Mouse (Mus musculus): ENCODE results near the gene Gabarapl2. TPM values are rescaled to one million over a fixed set of nuclear protein-coding genes. Genes with fewer than 3 reads are reported as not detected.

Gene Gabarapl2
- total RNA-seq, 2 experiments from 2014 or later = 46.0 to 69.8 TPM

- ATAC-seq (ENCODE audit: poor library complexity, severe bottlenecking) = no peak
Measured at GRCm38 (mm10) chr8:111964849-111965561, 24.5 kb downstream of the Gabarapl2 start.

DNA sequence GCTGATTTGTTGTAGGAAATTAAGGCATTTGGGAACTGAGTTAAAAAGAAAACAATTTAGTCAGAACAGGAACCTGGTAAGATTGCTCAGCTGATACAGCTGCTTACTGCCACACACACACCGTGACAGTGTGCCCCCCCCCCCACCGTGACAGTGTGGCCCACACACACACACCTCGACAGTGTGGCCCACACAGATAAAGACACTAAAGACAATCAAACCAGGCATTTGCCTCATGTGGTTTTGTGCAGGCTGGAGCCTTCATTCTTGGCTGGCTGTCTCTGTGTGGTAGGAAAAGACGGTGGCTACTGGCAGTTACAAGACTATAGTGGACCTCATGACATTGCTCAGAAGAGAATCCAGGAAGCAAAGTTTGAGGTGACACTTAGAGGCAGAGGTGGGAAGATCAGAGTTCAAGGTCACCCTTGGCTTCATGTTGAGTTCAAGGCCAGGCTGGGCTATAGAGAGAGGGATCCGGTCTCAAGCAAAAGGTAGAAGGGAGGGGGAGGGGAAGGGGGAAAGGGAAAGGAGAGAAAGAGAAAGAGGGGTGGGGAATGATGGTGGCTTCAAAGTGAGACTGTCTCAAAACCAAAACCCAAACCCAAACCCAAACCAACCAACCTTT lies 26.9 kb downstream of the Gabarapl2 start:
- ATAC-seq (ENCODE audit: poor library complexity, severe bottlenecking) = no peak

DNA sequence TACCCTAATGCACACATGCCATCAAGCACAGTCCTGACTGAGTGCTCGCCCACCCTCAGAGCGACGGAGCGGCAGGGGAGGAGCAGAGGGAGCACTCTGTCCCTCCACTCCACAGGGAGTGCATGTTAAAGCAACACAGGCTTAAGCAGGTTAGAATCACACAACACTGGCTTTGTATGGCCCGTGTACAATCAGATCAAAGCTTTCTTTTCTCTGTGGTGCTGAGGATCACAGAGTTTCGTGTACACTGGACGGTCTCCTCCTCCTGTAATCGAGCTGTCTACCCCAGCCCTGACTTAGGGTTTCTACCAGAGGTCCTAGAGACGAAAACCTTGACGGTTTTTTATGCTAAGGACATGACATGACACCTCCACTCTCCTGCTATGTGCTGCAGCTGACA lies 28.0 kb downstream of the Gabarapl2 start:
- ATAC-seq (ENCODE audit: poor library complexity, severe bottlenecking) = no peak

- no peak for ATAC-seq (ENCODE audit: poor library complexity, severe bottlenecking)
Measured at GRCm38 (mm10) chr8:111968991-111969390, 28.5 kb downstream of the Gabarapl2 start.

DNA sequence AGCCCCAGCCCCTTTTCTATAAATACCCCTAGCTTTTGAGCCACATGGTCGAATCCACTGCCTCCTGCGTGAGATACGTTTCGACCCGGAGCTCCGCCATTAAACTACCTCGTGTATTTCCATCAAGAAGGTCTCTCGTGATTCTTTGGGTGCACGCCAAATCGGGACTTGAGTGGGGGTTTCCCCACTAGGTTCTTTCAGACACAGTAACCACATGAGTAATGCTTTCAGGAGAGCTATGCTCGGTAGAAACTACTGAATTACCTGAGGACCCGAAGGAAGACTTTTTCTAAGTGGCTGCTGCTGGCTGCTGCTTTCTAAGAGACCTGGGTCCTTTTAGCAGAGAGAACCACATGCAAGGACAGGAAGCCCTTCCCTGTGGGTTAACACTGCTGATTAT lies 33.6 kb downstream of the Gabarapl2 start:
- ATAC-seq (ENCODE audit: poor library complexity, severe bottlenecking) = no peak

- ATAC-seq (ENCODE audit: poor library complexity, severe bottlenecking) = no peak
Measured at GRCm38 (mm10) chr8:111975706-111976105, 35.2 kb downstream of the Gabarapl2 start.

DNA sequence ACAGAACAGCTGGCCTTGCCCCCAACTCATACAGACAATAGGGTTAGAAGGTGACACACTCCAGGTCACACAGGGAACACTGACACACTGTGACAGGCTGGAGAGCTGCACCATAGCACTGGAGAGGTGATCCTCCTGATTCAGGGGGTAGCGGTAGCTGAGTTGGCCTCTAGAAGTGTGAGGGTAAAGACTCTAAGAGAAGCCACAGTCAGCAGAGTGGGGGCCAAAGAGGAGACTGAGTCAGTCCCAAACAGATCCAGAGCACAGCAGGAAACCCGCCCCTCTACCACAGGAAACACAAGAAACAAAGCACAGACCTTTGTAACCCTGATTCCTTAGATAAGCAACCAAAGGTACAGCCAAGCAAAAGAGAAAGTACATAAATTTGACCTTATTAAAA lies 35.8 kb downstream of the Gabarapl2 start:
- ATAC-seq (ENCODE audit: poor library complexity, severe bottlenecking) = 0 out of 2 replicates have a peak, but pooled peaks have one; percentile 30

DNA sequence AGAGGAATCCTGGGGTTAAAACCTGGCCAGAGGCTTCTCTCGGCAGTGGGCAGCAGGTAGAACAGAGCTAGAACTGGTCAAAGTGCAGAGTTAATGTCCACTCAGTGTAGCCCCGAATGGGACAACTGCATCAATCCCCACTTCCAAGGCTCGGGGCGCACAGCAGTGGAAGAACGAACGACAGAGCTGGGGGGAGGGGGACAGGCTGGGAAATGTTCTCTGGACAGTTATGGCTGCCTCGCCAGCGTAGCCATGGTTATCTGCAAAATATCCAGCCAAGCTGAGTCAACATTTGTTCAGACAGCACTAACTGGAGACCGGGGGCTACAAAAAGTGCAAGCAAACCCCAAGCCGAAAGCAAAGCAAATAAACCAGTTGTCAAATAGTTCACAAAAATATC lies 37.6 kb downstream of the Gabarapl2 start:
- ATAC-seq (ENCODE audit: poor library complexity, severe bottlenecking) = no peak

DNA sequence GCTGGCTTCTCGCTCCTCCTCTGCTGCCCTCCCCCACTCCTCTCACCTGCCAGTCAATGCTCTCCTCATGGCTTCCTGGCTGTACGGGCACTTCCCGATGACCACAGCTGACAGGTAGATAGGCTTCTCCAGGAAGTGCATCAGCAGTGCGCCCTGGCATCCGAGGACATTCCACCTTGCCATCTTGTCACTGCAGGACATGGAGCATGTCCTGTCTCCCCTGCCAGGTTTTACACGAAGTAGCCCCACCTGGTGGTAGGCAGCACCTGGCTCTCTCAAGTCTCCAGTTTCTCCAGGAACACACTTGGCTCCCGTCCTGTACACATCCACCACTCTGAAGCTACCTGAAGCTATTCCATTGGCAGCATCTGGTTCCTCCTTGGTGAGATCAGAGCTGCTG lies 41.6 kb downstream of the Gabarapl2 start:
- no peak for ATAC-seq (ENCODE audit: poor library complexity, severe bottlenecking)

DNA sequence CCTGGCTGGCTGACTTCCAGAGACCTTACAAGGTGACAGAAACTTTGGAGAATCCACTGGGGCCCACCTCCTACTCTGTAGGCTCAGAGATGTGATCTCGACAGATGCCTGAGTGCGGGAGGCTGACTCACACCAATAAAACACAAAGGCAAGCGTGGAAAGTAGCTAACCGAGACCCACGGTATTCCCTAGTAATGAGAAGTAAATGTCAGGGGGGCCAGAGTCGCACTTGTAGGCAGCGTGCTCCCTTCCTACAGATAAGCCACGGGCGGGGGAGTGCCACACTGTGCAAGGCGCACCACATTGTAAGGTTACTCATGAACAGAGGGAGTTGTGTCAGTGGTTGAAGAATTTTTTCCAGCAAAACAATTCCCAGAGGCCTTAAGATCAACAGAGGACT lies 44.0 kb downstream of the Gabarapl2 start:
- ATAC-seq (ENCODE audit: poor library complexity, severe bottlenecking) = no peak

- ATAC-seq (ENCODE audit: poor library complexity, severe bottlenecking) = peak; percentile 77
Measured at GRCm38 (mm10) chr8:111989911-111990310, 49.4 kb downstream of the Gabarapl2 start.

DNA sequence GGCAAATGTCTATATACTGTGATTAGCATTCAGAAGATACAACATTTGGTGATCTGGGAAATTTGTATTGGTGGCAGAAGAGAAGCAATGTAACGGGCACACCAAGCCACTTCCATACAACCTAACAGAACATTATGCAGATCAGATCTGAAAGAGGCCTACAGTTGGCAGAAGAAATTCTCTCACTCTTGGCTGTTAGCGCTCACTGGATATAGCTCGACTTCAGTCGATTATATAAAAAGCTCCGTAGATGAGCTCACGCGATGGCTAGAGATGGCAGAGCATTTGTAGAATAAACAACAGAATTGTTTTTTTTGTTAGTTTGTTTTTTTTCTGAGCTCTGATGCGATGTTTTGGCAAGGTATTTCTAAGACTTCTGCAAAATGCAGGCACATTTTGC lies 50.8 kb downstream of the Gabarapl2 start:
- ATAC-seq (ENCODE audit: poor library complexity, severe bottlenecking) = no peak

- peak; percentile 99 for ATAC-seq (ENCODE audit: poor library complexity, severe bottlenecking)
Measured at GRCm38 (mm10) chr8:111992013-111992702, 51.7 kb downstream of the Gabarapl2 start, which contains the start of gene Adat1. TSS of gene Adat1 (minus strand) at chr8:111992302.

DNA sequence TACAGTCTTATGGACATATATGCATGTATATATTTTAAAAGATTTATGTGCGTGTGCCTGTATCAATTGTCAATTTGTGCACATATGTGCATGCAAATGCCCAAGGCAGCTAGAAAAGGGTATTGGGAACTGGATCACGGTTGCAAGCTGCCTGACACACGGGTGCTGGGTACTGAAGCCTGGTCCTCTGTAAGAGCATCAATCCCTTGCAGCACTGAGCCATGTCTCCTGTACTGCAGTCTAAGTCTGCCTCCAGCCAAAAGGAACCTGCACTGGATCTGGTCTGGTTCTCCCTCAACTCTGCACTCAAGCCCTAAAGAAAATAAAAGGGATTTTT lies 52.2 kb downstream of the Gabarapl2 start:
- no peak for ATAC-seq (ENCODE audit: poor library complexity, severe bottlenecking)

Other genes with a start within 250 kb of the Gabarapl2 start
- gene Ctrb1, start 249.7 kb upstream of the Gabarapl2 start, total RNA-seq (2015) = not detected in 2 replicates
- not detected in 2 replicates for gene Ctrb1, start 249.7 kb upstream of the Gabarapl2 start, total RNA-seq (2017)
- gene Bcar1, start 196.9 kb upstream of the Gabarapl2 start, total RNA-seq (2015) = 0.21 TPM in 1 of 2 replicates, not detected in the other
- gene Bcar1, start 196.9 kb upstream of the Gabarapl2 start, total RNA-seq (2017) = not detected in 2 replicates
- 62.8 and 71.2 TPM in 2 replicates for gene Cfdp1, start 86.4 kb upstream of the Gabarapl2 start, total RNA-seq (2015)
- gene Cfdp1, start 86.4 kb upstream of the Gabarapl2 start, total RNA-seq (2017) = 100 TPM in 2 replicates
- gene Tmem170, start 64.0 kb upstream of the Gabarapl2 start, total RNA-seq (2015) = 1.6 and 2.9 TPM in 2 replicates
- 1.4 and 1.8 TPM in 2 replicates for gene Tmem170, start 64.0 kb upstream of the Gabarapl2 start, total RNA-seq (2017)
- not detected in 2 replicates for gene Chst5, start 30.3 kb upstream of the Gabarapl2 start, total RNA-seq (2015)
- not detected in 2 replicates for gene Chst5, start 30.3 kb upstream of the Gabarapl2 start, total RNA-seq (2017)
- not detected in 2 replicates for gene Tmem231, start 6.8 kb upstream of the Gabarapl2 start, total RNA-seq (2015)
- gene Tmem231, start 6.8 kb upstream of the Gabarapl2 start, total RNA-seq (2017) = 0.33 TPM in 1 of 2 replicates, not detected in the other
- gene Adat1, start 51.6 kb downstream of the Gabarapl2 start, total RNA-seq (2015) = 0.83 and 1.1 TPM in 2 replicates
- gene Adat1, start 51.6 kb downstream of the Gabarapl2 start, total RNA-seq (2017) = 1.5 and 1.7 TPM in 2 replicates
- gene Kars, start 70.6 kb downstream of the Gabarapl2 start, total RNA-seq (2015) = 42.1 and 50.9 TPM in 2 replicates
- gene Kars, start 70.6 kb downstream of the Gabarapl2 start, total RNA-seq (2017) = 73.4 and 79.0 TPM in 2 replicates
- 9.4 and 11.9 TPM in 2 replicates for gene Terf2ip, start 70.7 kb downstream of the Gabarapl2 start, total RNA-seq (2015)
- gene Terf2ip, start 70.7 kb downstream of the Gabarapl2 start, total RNA-seq (2017) = 11.4 and 13.3 TPM in 2 replicates
- gene Gm6793, start 74.3 kb downstream of the Gabarapl2 start, total RNA-seq (2015) = 0.41 and 1.9 TPM in 2 replicates
- gene Gm6793, start 74.3 kb downstream of the Gabarapl2 start, total RNA-seq (2017) = 0.07 and 0.20 TPM in 2 replicates

Data from megakaryocyte, adult 5-6 weeks (primary cell).